ENCODE assay signal across 15 mouse cellular contexts in the genomic region with DNA sequence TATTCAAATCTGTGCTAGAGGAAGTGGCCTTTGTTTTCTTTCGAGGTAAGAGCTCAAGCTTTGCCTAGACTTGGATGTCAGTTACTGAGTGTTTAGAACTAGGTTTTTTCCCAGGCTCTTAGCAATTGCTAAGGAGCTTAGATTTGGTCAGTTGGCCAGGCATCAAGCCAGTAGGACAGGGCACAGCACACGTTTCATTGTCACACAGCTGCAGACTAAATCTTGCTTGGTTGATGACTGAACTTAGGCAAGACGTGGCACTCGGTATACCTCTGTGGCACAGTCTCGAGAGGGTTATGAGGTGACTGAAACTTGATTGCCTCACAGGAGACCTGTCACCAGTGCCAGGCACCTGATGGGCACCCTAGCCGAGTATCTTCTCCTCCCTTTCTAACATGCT.
"Had no signal": no experiment of that assay in that cellular context is flagged by ENCODE, and none has a peak within 500 bp of the region (broad histone marks: within the 10 kb centered on the region; RNA-seq: fewer than 3 reads in every experiment).

No protein-coding gene starts in this region.

- H3K4me3 ChIP-seq: limb, embryonic 15.5 days; liver, embryonic 12.5 days; midbrain, embryonic 10.5 days; neural tube, embryonic 13.5 days; stomach, embryonic 15.5 days had no signal

- H3K9me3 ChIP-seq: limb, embryonic 15.5 days; liver, embryonic 12.5 days; midbrain, embryonic 10.5 days; neural tube, embryonic 13.5 days; stomach, embryonic 15.5 days had no signal

- DNase-seq: kidney, postnatal 36 days; layer of hippocampus, adult 9-11 months; layer of hippocampus, postnatal 36 days; lung, embryonic 14.5 days; lung, postnatal 10 days; lung, postnatal 4 days; right cerebral cortex, postnatal 14 days; thymus, adult 2 months; thymus, postnatal 25 days had no signal

- ATAC-seq: liver, embryonic 12.5 days had no signal

- H3K4me1 ChIP-seq: limb, embryonic 15.5 days; neural tube, embryonic 13.5 days had no signal

- H3K9ac ChIP-seq: limb, embryonic 15.5 days; liver, embryonic 12.5 days; lung, embryonic 14.5 days; neural tube, embryonic 13.5 days; stomach, embryonic 15.5 days had no signal

- H3K4me2 ChIP-seq: limb, embryonic 15.5 days; liver, embryonic 12.5 days; lung, embryonic 14.5 days; neural tube, embryonic 13.5 days; stomach, embryonic 15.5 days had no signal

- H3K27ac ChIP-seq: kidney, postnatal 0 days; limb, embryonic 15.5 days; liver, embryonic 12.5 days; midbrain, embryonic 10.5 days; neural tube, embryonic 13.5 days; stomach, embryonic 15.5 days had no signal

- H3K27me3 ChIP-seq: limb, embryonic 15.5 days; liver, embryonic 12.5 days; neural tube, embryonic 13.5 days; stomach, embryonic 15.5 days had no signal
